Mouse (Mus musculus) splenic B cell, adult 2 months (primary cell): ENCODE measurements at regions not wholly inside any gene's neighbourhood (a gene's known extent, or its start where the extent isn't known, plus 50 kb on each side); places are given as distances from the start of the nearest gene placed in this dataset.
A peak's percentile ranks its signal among the peaks of the same experiment; 100 is the strongest.

Experiments
- DNase-seq: peaks from one replicate; pipeline ENCODE4 v3.0.0-alpha.2; 2011; ENCODE audit warnings: low read depth, low spot score
- H3K27me3 ChIP-seq: 2 replicates; pipeline ENCODE4 v1.6.1; 2012; ENCODE audit warnings: mild to moderate bottlenecking, low read length, moderate library complexity, mixed read lengths; ENCODE audit not compliant: control insufficient read depth, poor library complexity, insufficient read depth, severe bottlenecking
- H3K36me3 ChIP-seq: 2 replicates; pipeline ENCODE4 v1.6.1; 2012; ENCODE audit warnings: mild to moderate bottlenecking, low read length, moderate library complexity, mixed read lengths; ENCODE audit not compliant: control insufficient read depth, poor library complexity, insufficient read depth, severe bottlenecking

DNA sequence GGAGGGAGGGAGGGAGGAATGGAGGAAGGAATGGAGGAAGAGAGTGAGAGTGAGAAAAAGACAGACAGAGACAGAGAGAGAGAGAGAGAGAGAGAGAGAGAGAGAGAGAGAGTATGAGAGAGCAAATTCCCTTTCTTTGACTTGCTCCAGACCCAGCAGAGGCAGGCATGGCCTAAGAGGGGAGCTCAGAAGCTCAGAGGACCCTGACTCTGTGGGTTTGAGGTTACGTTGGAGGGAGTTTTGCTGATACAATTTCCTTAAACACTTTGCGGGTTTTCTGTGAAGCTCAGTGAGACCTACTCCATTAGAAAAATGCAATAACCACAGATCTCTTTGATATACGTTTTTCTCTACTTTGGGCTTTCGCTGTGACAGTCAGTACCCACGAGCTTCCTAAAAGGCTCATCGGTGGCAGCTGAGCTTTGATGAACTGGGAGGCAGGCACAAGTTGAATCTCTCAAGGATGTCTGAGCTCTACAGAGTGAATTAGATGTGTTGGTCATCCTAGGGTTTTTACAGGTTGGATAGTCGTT lies 105.1 kb downstream of the Gadd45g start:
- Histone ChIP-seq H3K27me3 (no peaks in the 10 kb centered on the region), H3K36me3 (no peaks in the 10 kb centered on the region)
- DNase-seq = no peak

DNA sequence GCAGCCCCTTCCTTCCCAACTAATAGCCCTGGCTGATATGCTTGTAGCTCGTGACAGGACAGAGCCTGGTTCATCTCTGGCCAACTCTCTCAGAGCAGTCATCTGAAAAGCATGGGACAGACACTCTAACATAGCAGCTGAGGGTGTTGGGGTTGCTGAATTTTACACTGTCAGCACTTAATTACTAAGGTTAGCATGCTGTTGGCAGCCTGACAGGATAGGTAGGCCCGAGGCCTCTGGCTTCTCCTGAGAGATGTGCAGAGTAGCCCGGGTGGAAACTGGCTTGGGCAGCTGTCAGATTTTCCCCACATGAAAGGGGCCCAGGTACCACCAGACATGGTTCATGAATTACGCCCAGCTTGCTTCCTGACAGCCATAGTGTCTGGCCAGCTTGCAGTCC lies 106.6 kb downstream of the Gadd45g start:
- DNase-seq = no peak
- Histone ChIP-seq H3K27me3 (no peaks in the 10 kb centered on the region), H3K36me3 (no peaks in the 10 kb centered on the region)

DNA sequence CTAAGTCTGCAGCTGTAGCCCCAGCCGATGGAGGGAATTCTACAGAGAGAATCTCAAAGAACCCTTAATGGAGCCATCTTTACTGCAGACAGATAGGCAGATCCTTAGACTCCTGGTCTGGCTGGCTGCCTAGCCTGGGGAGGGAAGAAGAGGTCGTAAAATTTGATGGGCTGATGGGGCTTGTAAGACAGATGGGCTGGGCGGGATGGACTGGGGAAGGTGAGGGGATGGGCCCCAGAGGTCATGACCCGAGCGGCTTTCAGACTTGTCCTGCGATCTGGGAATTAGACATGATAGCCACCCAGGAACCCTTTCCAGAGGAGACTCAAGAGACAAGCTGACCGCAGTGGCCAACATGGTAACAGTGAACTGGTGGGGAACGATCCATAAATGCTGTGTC lies 107.1 kb downstream of the Gadd45g start:
- DNase-seq = no peak
- H3K27me3 ChIP-seq = no peaks in the 10 kb centered on the region
- H3K36me3 ChIP-seq = no peaks in the 10 kb centered on the region

DNA sequence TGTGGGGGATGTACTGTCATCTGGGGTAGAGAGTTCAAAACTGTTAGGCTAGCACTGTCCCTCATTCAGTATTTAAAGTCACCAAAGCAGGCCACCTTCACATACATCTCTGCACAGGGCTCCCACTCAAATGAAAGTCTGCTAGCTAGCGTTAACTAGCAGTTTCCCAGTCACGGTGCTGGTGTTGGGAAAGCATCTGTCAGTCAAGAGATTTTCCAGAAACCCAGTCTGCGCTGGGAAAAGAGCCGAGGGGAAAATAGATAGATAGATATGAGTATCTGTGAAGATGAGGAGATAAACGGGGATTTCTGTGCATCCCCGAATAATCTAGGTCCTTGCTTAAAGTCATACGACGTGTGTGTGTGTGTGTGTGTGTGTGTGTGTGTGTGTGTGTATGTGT lies 110.6 kb downstream of the Gadd45g start:
- Histone ChIP-seq H3K27me3 (no peaks in the 10 kb centered on the region), H3K36me3 (no peaks in the 10 kb centered on the region)
- no peak for DNase-seq

DNA sequence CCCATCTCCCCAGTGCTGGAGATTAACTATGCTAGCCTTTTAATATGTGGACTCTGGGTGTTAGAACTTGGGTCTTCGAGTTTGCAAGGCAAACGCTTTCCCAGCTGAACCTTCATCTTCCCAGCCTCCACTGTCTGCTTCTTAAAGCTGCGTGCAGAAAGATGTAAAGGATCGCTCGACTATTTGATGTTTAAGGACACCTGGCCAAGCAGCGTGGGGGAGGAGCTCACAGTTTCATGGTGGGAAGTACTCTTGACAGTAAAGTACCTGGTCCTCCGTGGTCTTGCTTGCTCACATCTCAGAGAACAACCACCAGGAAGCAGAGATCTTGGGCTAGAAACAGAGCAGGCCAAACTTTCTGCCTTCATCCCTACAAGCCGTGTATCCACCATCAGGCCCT lies 113.1 kb downstream of the Gadd45g start:
- no peaks in the 10 kb centered on the region for H3K27me3 ChIP-seq

DNA sequence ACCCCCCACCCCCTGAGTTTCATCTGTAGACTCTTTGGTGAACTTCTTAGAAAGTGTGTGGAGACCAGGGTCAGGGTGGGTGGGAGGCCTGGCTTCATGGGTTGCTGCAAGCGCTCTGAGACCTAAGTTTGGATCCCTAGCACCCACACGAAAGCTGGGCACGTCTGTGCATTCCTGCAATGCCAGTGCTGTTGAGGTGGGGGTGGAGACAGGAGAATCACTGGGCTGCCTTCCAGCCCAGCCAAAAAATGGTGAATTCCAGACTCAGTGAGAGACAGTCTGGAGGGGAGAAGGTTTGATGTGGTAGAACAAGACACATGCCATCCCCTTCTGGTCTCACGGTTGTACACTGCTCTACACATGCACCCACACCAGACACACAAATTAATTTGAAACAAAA lies 113.8 kb downstream of the Gadd45g start:
- Histone ChIP-seq H3K36me3 (no peaks in the 10 kb centered on the region), H3K27me3 (no peaks in the 10 kb centered on the region)
- DNase-seq = no peak

More for the DNA sequence above, 113.1 kb downstream of the Gadd45g start:
- no peak for DNase-seq
- H3K36me3 ChIP-seq = no peaks in the 10 kb centered on the region

DNA sequence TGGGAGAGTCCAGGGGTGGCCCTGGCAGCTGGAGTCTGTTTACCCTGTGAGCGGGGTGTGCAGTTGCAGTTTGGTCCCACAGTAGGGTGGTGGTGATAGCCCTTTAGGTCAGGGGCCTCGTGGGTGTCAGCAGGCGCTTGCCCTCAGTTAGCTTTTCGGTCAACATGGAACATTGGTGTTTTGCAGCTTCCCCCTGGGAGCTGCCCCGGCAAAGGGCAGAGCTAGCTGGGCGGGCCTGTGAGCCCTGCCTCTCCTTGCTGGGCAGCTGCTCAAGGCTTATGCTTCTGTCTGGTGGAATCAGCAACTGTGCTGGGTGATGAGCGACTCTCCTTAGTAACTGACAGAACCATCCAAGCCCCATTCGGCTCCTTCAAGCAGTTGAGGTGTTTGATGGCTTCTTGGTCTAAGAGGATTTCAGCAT lies 115.7 kb downstream of the Gadd45g start:
- Histone ChIP-seq H3K36me3 (no peaks in the 10 kb centered on the region), H3K27me3 (no peaks in the 10 kb centered on the region)
- DNase-seq = no peak

DNA sequence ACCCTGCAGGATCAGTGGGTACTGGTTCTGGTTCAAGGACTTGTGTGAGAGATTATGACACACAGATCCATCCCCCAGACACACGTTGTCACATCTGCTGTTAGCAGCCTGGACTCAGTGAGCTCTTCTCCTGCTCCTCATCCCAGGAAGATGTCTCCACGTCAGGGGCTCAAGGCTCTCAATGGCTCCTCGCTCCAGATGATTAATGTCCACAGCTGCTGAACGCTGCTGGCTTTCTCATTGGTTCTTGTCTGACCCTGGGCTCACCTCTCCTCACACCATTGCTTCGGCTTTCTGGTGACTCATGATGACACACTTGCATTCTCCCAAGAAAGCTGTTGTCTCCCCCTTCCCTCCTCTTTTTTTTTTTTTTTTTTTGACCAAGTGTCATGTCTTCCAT lies 116.2 kb downstream of the Gadd45g start:
- no peaks in the 10 kb centered on the region for H3K27me3 ChIP-seq
- H3K36me3 ChIP-seq = no peaks in the 10 kb centered on the region
- DNase-seq = no peak

DNA sequence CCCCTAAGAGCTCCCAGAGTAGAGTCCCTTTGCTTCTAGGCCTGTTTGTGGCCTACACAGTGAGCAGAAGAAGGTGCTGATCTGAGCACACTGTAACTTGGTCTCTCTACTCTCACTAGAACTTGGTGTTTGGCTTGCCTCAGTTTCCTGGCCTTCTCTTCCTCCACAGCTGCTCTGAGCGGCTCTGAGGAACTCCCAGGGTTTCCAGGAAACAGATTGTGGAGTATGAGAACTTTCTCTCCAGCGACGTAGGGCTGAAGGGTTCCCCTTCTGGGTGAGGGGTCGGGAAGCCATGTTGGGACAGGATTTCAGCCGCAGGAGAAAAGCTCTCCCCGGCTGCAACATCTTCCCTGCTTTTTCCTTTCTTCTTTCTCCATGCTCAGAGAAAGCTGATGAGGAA lies 117.5 kb downstream of the Gadd45g start:
- DNase-seq = no peak
- Histone ChIP-seq H3K27me3 (no peaks in the 10 kb centered on the region), H3K36me3 (no peaks in the 10 kb centered on the region)

DNA sequence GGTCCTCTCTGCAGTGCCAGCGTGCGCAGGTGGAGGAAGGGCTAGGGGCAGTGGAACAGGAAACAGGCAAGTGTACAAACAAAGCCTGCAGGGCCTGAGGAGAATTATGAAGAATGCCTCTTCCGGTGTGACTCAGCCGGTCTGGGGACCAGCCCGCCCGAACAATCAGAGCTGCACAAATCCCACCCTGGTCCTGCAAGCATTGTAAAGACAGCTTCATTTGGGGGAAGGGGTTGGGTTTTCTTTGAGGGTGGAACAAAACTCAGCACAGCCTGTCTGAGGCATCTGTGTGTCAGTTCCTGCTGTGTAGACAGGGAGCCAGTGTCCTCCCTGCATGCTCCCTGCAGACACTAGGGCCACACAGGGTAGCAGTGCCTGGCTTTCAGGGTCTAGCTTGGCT lies 117.9 kb downstream of the Gadd45g start:
- Histone ChIP-seq H3K27me3 (no peaks in the 10 kb centered on the region), H3K36me3 (no peaks in the 10 kb centered on the region)
- DNase-seq = peak; percentile 36

DNA sequence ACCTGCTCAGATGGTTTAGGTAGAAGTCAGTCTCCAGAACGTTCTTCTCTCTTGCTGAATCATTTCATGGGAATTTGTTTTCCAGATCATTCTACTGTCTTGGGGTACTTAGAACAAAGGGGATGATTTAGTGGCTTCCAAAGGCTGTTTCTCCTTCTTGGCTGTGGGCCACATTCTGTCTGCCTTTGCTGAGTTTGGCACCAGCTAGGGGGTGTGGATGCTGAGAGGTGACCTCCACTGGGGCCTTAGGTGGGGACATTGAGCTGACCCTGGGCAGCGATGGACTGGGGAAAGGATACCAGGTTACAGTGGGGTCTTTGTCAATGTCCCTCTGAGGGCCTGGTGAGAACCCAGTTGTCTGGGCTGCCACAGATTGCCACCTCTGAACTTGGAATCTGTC lies 118.4 kb downstream of the Gadd45g start:
- Histone ChIP-seq H3K27me3 (no peaks in the 10 kb centered on the region), H3K36me3 (no peaks in the 10 kb centered on the region)
- DNase-seq = no peak

DNA sequence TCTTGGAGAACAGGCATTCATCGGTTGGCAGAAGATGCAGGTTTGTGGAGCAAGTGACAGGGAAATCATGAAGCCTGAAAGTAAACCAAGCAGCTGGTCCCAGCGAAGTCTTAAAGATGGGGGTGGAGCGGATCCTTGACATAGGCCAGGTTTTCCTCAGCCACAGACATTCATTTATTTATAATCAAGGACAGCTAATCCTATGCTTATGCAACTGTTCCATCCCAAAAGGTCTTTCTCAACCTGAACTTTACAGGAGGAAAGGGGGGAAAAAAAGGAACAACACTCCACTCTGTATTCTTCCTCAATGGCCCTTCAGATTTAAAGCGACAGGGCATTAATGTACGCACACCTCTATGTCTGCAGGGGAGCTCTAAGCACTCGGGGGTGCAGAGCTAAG lies 121.6 kb downstream of the Gadd45g start:
- DNase-seq = no peak
- Histone ChIP-seq H3K36me3 (no peaks in the 10 kb centered on the region), H3K27me3 (no peaks in the 10 kb centered on the region)

DNA sequence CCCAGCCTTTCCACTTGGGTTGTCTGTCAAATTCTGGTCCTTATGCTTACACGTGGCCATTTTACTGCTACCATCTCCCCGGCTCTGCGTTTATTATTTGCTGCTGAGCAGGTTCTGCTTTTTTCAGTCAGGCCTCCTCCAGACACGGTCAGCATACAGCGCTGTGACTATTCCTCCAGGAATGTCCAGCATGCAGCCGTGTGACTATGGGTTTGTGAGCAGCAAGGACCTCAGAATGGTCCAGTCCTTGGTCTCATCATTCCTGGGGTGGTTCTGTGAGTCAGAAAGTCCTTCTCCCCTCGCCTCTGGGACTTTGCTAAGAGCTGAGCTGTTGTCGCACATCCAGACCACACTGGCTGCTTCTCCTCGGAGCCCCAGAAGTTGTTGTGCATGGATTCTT lies 122.3 kb downstream of the Gadd45g start:
- DNase-seq = no peak
- H3K27me3 ChIP-seq = no peaks in the 10 kb centered on the region

DNA sequence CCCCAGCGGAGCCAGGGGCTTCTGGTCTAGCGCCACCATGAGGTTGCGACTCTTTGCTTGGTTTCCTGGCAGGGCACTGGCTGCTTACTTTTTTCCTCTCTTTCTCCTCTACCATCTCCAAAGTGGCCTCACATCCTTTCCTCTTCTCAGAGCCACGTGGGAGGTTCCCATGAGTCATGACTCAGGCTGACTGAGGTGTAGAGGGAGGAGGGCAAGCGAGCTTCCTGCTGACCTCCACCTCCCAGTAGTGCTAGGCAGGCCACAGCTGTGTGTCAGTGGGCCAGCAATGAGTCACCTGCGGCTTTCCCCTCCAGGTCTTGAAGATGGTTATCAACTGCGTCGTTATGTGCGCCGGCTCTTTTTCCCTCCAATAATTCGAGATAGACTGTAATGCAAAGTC lies 123.6 kb downstream of the Gadd45g start:
- no peak for DNase-seq
- no peaks in the 10 kb centered on the region for H3K27me3 ChIP-seq

More for the DNA sequence above, 122.3 kb downstream of the Gadd45g start:
- H3K36me3 ChIP-seq = no peaks in the 10 kb centered on the region

DNA sequence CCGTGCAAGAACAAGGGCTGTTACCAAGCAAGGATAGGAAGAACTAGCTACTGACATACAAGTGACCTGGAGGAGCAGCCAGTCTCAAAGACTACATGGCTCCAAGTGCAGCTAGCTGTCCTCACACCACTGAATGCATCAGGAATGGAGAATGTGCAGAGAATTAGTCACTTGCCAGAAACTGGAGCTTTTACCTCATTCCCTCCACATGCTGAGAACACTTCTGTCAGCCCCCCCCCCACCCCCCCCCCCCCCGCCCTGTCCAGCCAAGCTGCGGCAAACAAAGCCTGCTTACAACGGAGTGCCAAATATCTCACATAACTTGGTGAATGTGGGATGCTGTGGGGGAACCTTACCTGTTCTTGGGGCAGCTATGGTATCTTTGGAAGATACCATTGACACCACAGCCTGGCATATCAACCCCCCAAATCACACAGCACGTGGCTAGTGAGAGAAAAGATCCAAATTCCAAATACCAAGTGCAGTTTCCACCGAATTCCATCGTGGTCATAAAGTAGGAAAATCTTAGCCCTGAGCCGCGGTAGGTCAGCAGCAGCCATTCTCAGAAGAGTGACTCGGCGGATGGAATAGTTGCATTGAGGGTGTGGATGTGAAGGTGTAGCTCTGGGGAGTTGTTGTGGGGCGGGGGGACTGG lies 126.3 kb downstream of the Gadd45g start:
- H3K27me3 ChIP-seq = no peaks in the 10 kb centered on the region
- H3K36me3 ChIP-seq = no peaks in the 10 kb centered on the region
- DNase-seq = no peak

More for the DNA sequence above, 123.6 kb downstream of the Gadd45g start:
- H3K36me3 ChIP-seq = no peaks in the 10 kb centered on the region

DNA sequence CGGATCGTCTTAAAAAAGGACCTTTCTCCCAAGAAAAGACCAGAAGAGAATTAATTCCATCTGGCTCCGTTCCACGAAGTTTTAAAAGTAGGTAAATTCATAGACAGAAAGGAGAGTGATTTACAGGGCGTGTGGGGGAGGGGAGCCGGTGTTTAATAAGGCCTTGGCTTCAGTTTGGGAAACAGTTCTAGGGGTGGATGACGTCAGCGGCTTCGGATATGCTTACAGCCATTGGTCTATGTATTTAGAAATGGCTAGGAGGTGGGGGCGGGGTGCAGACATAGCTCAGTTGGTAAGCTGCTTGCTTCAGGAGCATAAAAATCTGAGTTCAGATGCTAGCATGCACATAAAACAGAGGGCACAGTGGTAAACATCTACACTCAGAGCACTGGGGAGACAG lies 127.0 kb downstream of the Gadd45g start:
- H3K36me3 ChIP-seq = no peaks in the 10 kb centered on the region
- no peak for DNase-seq
- H3K27me3 ChIP-seq = no peaks in the 10 kb centered on the region
